In the genomic region with DNA sequence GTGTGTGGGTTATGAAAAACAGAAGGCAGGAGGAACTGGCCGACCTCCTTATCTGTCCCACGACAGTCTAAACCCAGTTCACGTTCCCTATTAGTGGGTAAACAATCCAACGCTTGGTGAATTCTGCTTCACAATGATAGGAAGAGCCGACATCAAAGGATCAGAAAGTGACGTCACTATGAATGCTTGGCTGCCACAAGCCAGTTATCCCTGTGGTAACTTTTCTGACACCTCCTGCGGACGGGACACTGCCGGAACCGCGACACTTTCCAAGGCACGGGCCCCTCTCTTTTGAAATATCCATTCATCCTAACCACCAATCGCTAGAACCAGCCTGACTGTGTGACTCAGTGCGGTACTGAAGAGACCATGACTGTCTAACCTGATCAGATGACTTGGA, we compare ENCODE assay signal across 13 mouse cellular contexts. TPM values are rescaled to one million over a fixed set of nuclear protein-coding genes. Genes with fewer than 3 reads are reported as not detected.
A peak's percentile ranks its signal among the peaks of the same experiment; 100 is the strongest.
DNase-seq lines count a peak whose midpoint lies in the region; ATAC-seq and TF ChIP-seq lines count a peak whose summit lies in the region.
"Had no signal": no experiment of that assay in that cellular context is flagged by ENCODE, and none has a peak within 500 bp of the region (broad histone marks: within the 10 kb centered on the region; RNA-seq: fewer than 3 reads in every experiment).

No protein-coding gene starts in this region.

- TF ChIP-seq CTCF in gastrocnemius, adult 2 months (IDR thresholded peaks at IDR 0.05), result no peak

- H3K9me3 ChIP-seq in embryonic facial prominence, embryonic 11.5 days (replicated peaks; ENCODE audit: control insufficient read depth, low read length), result no peaks in the 10 kb centered on the region
- H3K9me3 ChIP-seq in intestine, embryonic 16.5 days (ENCODE audit: control insufficient read depth, low read length), result no peaks in the 10 kb centered on the region
- H3K9me3 ChIP-seq: forebrain, embryonic 15.5 days; lung, embryonic 15.5 days had no signal

- ATAC-seq in embryonic facial prominence, embryonic 11.5 days (replicated peaks; ENCODE audit: insufficient number of reproducible peaks, low FRiP score, low TSS enrichment, low read depth), result no peak
- no peak for ATAC-seq in monocyte, adult 5-6 weeks (replicated peaks; ENCODE audit: insufficient number of reproducible peaks, low FRiP score, low TSS enrichment, poor library complexity, severe bottlenecking)
- ATAC-seq in intestine, embryonic 16.5 days, result no peak
- ATAC-seq: forebrain, embryonic 15.5 days; intestine, postnatal 0 days had no signal

- no peak overlapping the region for H3K4me2 ChIP-seq in embryonic facial prominence, embryonic 11.5 days (ENCODE audit: low read depth, low read length)
- H3K4me2 ChIP-seq in intestine, embryonic 16.5 days (ENCODE audit: low read depth, low read length), result no peak overlapping the region
- H3K4me2 ChIP-seq: forebrain, embryonic 15.5 days; lung, embryonic 15.5 days had no signal

- intact Hi-C loops in gastrocnemius, postnatal 14 days (cut with DNase I; ENCODE audit: low total_unique reads), result no loop called here
- intact Hi-C loops in gastrocnemius, adult 2 months (cut with DNase I), result no loop called here

- 82% methylated on average over 14 of the region's 14 CpGs for WGBS in embryonic facial prominence, embryonic 11.5 days
- whole genome bisulfite sequencing in intestine, embryonic 16.5 days, result 77% methylated on average over 14 of the region's 14 CpGs

- H3K36me3 ChIP-seq in embryonic facial prominence, embryonic 11.5 days (replicated peaks; ENCODE audit: control insufficient read depth, insufficient read depth, low read depth, low read length), result no peaks in the 10 kb centered on the region
- H3K36me3 ChIP-seq in intestine, embryonic 16.5 days (ENCODE audit: control insufficient read depth, insufficient read depth, low read length), result no peaks in the 10 kb centered on the region
- H3K36me3 ChIP-seq: forebrain, embryonic 15.5 days; lung, embryonic 15.5 days had no signal

- no peak overlapping the region for H3K4me3 ChIP-seq in gastrocnemius, adult 2 months
- H3K4me3 ChIP-seq in embryonic facial prominence, embryonic 11.5 days (ENCODE audit: low read depth, low read length), result no peak overlapping the region
- H3K4me3 ChIP-seq in intestine, embryonic 16.5 days (ENCODE audit: low read length), result no peak overlapping the region
- H3K4me3 ChIP-seq: forebrain, embryonic 15.5 days; left cerebral cortex, adult 2 months; lung, embryonic 15.5 days had no signal

- no peaks in the 10 kb centered on the region; the same call in 1 of the 2 replicates for H3K4me1 ChIP-seq in embryonic facial prominence, embryonic 11.5 days (ENCODE audit: control insufficient read depth, insufficient read depth, low read length)
- no peaks in the 10 kb centered on the region for H3K4me1 ChIP-seq in intestine, embryonic 16.5 days (ENCODE audit: control insufficient read depth, insufficient read depth, low read length)

- H3K9ac ChIP-seq in embryonic facial prominence, embryonic 11.5 days (replicated peaks; ENCODE audit: low read length), result no peak overlapping the region
- no peak overlapping the region for H3K9ac ChIP-seq in intestine, embryonic 16.5 days (ENCODE audit: low read depth, low read length)
- H3K9ac ChIP-seq: forebrain, embryonic 15.5 days; lung, embryonic 15.5 days had no signal

- no peak overlapping the region for H3K27ac ChIP-seq in gastrocnemius, adult 2 months
- H3K27ac ChIP-seq in embryonic facial prominence, embryonic 11.5 days (replicated peaks; ENCODE audit: low read depth, low read length), result no peak overlapping the region
- no peak overlapping the region for H3K27ac ChIP-seq in intestine, embryonic 16.5 days (ENCODE audit: low read length)
- H3K27ac ChIP-seq: forebrain, embryonic 15.5 days; left cerebral cortex, adult 2 months; lung, embryonic 15.5 days had no signal

- peaks cover 6% of the 10 kb centered on the region for H3K27me3 ChIP-seq in embryonic facial prominence, embryonic 11.5 days (ENCODE audit: control insufficient read depth, insufficient read depth, low read length)
- H3K27me3 ChIP-seq in intestine, embryonic 16.5 days (replicated peaks; ENCODE audit: control insufficient read depth, insufficient read depth, low read length), result peaks cover 10% of the 10 kb centered on the region

- peak; percentile 19 for DNase-seq in gastrocnemius, postnatal 14 days
- DNase-seq in gastrocnemius, adult 2 months, result no peak
- peak; percentile 77 for DNase-seq in 3134 (ENCODE audit: extremely low read depth, insufficient read length, low spot score)
- peak; percentile 39 for DNase-seq in R1 (ENCODE audit: low read depth, low spot score)
- peak; percentile 62 for DNase-seq in embryonic facial prominence, embryonic 11.5 days (ENCODE audit: low spot score)
- DNase-seq in ovary, postnatal 14 days (ENCODE audit: low spot score), result no peak
- DNase-seq: adrenal gland, postnatal 25 days had no signal

RNA-seq across cellular contexts. Expression of a gene that starts 2.0 kb away (rescaled TPM):
- total RNA-seq in gastrocnemius, postnatal 14 days (2021), result not detected
- total RNA-seq in gastrocnemius, adult 2 months (2021), result under 1 TPM; 0.11 to 0.15 TPM
- polyA plus RNA-seq in embryonic facial prominence, embryonic 11.5 days (2014; fragmentation: Nextera tagmentation; extraction: Ambion mirVana), result 0.06 and 0.07 TPM in 2 replicates
- 4.8 to 16.6 TPM (median 5.1 TPM) in 3 replicates for total RNA-seq in monocyte, adult 5-6 weeks (2017)
- polyA plus RNA-seq in intestine, embryonic 16.5 days (2015; fragmentation: Nextera tagmentation; extraction: Ambion mirVana), result 0.04 and 0.09 TPM in 2 replicates

Comparison
In these comparisons a context has a peak if more than half of its experiments do, and no peak if none do; other contexts are left out.
1. DNase-seq: peak in gastrocnemius, postnatal 14 days (single experiment), 3134 (single experiment), R1 (single experiment) and embryonic facial prominence, embryonic 11.5 days (single experiment); none in gastrocnemius, adult 2 months (single experiment) and ovary, postnatal 14 days (single experiment).